Mouse (Mus musculus): ENCODE data around the gene Ndufs6.

Ndufs6 gene

GRCm38 (mm10) chr13:73327827-73328698 lies at the start of gene Ndufs6, which contains the start of gene Mrpl36:
Ndufs6 (minus strand) TSS chr13:73328542.
Mrpl36 (plus strand) TSS chr13:73328513.
- ATAC-seq (ENCODE audit: low TSS enrichment): peak; percentile 87

- ATAC-seq (ENCODE audit: low TSS enrichment): no peak
Observed at GRCm38 (mm10) chr13:73377637-73378036, 49.3 kb upstream of the Ndufs6 start.

- ATAC-seq (ENCODE audit: low TSS enrichment): no peak
Observed at GRCm38 (mm10) chr13:73374612-73375011, 46.3 kb upstream of the Ndufs6 start.

- peak; percentile 95 for ATAC-seq (ENCODE audit: low TSS enrichment)
Observed at GRCm38 (mm10) chr13:73373367-73373766, 45.0 kb upstream of the Ndufs6 start.

- ATAC-seq (ENCODE audit: low TSS enrichment): no peak
Observed at GRCm38 (mm10) chr13:73357106-73357505, 28.8 kb upstream of the Ndufs6 start.

GRCm38 (mm10) chr13:73352491-73352890 lies 24.1 kb upstream of the Ndufs6 start:
- no peak for ATAC-seq (ENCODE audit: low TSS enrichment)

GRCm38 (mm10) chr13:73351910-73352309 lies 23.6 kb upstream of the Ndufs6 start:
- ATAC-seq (ENCODE audit: low TSS enrichment): no peak

- no peak for ATAC-seq (ENCODE audit: low TSS enrichment)
Observed at GRCm38 (mm10) chr13:73350741-73351140, 22.4 kb upstream of the Ndufs6 start.

GRCm38 (mm10) chr13:73347922-73348650 lies 19.7 kb upstream of the Ndufs6 start:
- no peak for ATAC-seq (ENCODE audit: low TSS enrichment)

GRCm38 (mm10) chr13:73347171-73347570 lies 18.8 kb upstream of the Ndufs6 start:
- ATAC-seq (ENCODE audit: low TSS enrichment): no peak

- ATAC-seq (ENCODE audit: low TSS enrichment): no peak
Observed at GRCm38 (mm10) chr13:73346743-73347142, 18.4 kb upstream of the Ndufs6 start.

- no peak for ATAC-seq (ENCODE audit: low TSS enrichment)
Observed at GRCm38 (mm10) chr13:73346131-73346530, 17.8 kb upstream of the Ndufs6 start.

- ATAC-seq (ENCODE audit: low TSS enrichment): no peak
Observed at GRCm38 (mm10) chr13:73345102-73345890, 17.0 kb upstream of the Ndufs6 start.

- ATAC-seq (ENCODE audit: low TSS enrichment): no peak
Observed at GRCm38 (mm10) chr13:73336753-73337152, 8.4 kb upstream of the Ndufs6 start.

- ATAC-seq (ENCODE audit: low TSS enrichment): no peak
Observed at GRCm38 (mm10) chr13:73331736-73332135, 3.4 kb upstream of the Ndufs6 start.

GRCm38 (mm10) chr13:73330844-73331501 lies 2.6 kb upstream of the Ndufs6 start:
- peak; percentile 85 for ATAC-seq (ENCODE audit: low TSS enrichment)

GRCm38 (mm10) chr13:73323406-73323805 lies 4.9 kb downstream of the Ndufs6 start:
- ATAC-seq (ENCODE audit: low TSS enrichment): no peak

- ATAC-seq (ENCODE audit: low TSS enrichment): no peak
Observed at GRCm38 (mm10) chr13:73322626-73323025, 5.7 kb downstream of the Ndufs6 start.

GRCm38 (mm10) chr13:73320048-73320447 lies 8.3 kb downstream of the Ndufs6 start:
- no peak for ATAC-seq (ENCODE audit: low TSS enrichment)

GRCm38 (mm10) chr13:73310183-73310929 lies 18.0 kb downstream of the Ndufs6 start:
- ATAC-seq (ENCODE audit: low TSS enrichment): peak; percentile 64; the same call in 1 of the 2 replicates

GRCm38 (mm10) chr13:73306430-73306829 lies 21.9 kb downstream of the Ndufs6 start:
- ATAC-seq (ENCODE audit: low TSS enrichment): no peak

Data from frontal cortex, adult (tissue).